Mouse (Mus musculus): Measurements from ENCODE around the gene Pabpn1. TPM values are rescaled to one million over a fixed set of nuclear protein-coding genes. Genes with fewer than 3 reads are reported as not detected.
A peak's percentile ranks its signal among the peaks of the same experiment; 100 is the strongest.

Pabpn1 gene
- polyA plus RNA-seq, 1 experiment from 2014 or later = 139 TPM

DNA sequence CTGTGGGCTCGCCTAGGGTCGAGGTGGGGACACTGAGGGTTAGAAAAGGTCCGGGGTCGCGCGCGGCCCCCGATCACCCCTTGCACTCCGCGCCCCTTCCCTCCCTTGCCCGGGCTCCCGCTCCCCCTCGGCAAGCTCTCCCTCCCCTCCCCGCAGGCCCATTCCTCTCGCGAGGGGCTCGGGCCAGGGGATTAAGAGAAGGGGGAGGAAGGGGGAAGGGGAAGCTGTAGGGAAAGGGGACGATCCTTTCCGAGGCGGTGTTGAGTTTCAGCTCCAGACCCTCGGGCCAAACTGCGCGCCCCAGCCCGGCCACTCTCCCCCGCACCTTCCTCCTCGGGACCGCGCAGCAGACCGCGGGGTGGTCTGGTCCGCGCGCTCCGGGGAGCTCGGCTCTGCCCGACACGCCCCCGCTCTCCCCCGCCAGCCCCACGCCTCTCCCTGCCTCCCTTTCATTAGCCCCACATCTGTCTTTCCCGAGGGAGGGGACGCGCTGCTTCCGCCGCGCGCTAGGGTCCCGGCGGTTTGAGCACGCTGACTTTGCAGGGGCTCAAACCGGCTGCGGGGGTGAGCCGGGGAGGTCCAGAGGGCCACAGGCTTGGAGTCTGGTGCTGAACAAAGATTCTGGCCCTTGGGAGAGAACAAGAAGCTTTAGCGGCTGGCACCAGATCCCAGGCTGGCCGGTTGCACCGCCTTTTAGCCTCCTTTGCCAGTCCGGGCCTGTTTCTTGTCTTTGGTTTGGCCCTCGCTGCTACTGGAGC lies 34.3 kb downstream of the Pabpn1 start:
- H3K36me3 ChIP-seq = peaks cover 12% of the 10 kb centered on the region
- 0% methylated on average over 55 of the region's 58 CpGs for WGBS
- H3K4me3 ChIP-seq = peak overlapping the region; percentile 67
- peak overlapping the region; percentile 88 for H3K4me2 ChIP-seq (replicated peaks)
- H3K9ac ChIP-seq = peak overlapping the region; percentile 97
- peak; percentile 85 for ATAC-seq (ENCODE audit: low FRiP score, low read depth)
- H3K9me3 ChIP-seq = peaks cover 13% of the 10 kb centered on the region
- peak overlapping the region; percentile 100 for H3K27ac ChIP-seq
- H3K4me1 ChIP-seq = peaks cover 48% of the 10 kb centered on the region
- no peaks in the 10 kb centered on the region for H3K27me3 ChIP-seq

DNA sequence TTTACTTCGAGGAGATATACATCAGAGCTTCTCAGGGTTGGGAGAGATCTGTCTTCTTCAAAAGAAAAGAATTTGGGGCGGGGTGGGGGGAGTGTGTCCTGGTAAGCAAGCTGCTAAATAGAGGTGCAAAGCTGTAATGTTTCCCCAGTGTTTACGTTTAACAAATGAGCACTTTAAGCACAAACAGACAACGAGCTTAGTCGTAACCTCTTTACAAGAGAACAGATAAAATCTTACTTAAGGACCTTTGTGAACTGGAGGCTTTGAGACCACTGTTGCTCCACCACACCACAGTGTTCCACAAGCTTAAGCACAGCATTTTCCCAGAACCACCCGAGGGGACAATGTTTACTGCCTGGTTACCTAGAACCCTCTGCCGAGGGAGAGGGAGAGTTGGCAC lies 35.0 kb downstream of the Pabpn1 start:
- Histone ChIP-seq H3K4me2 (replicated peaks) (peak overlapping the region; percentile 88), H3K9me3 (0 out of 2 replicates have a peak, but pooled peaks cover 6% of the 10 kb centered on the region), H3K9ac (peak overlapping the region; percentile 97), H3K27ac (peak overlapping the region; percentile 100), H3K4me1 (peaks cover 48% of the 10 kb centered on the region), H3K4me3 (peak overlapping the region; percentile 67), H3K36me3 (peaks cover 4% of the 10 kb centered on the region), H3K27me3 (no peaks in the 10 kb centered on the region)
- WGBS = 8% methylated on average over 7 of the region's 7 CpGs
- no peak for ATAC-seq (ENCODE audit: low FRiP score, low read depth)

DNA sequence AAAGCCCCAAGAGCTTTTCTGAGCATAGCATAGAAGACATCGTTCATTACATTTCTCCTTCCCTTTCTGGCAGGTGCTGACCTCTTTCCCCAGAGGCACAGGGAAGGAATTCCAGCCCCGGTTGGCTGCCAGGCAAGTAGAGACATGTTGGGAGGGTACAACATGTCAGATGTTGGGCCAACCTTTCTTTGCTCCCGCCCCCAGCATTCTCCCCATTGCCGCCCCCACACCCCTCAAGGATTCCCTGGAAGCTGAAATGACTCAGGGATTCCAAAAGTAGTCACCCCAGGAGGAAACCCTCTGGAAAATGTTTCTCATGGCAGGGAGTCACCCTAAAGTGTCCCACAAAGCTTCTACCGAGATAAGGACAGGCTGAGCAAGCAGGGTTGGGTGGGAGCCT lies 37.5 kb downstream of the Pabpn1 start:
- 68% methylated on average over 5 of the region's 5 CpGs for WGBS
- Histone ChIP-seq H3K4me3 (no peak overlapping the region), H3K4me2 (replicated peaks) (no peak overlapping the region), H3K9me3 (no peaks in the 10 kb centered on the region), H3K27me3 (no peaks in the 10 kb centered on the region), H3K36me3 (no peaks in the 10 kb centered on the region), H3K9ac (no peak overlapping the region), H3K4me1 (peaks cover 44% of the 10 kb centered on the region), H3K27ac (no peak overlapping the region)
- ATAC-seq (ENCODE audit: low FRiP score, low read depth) = no peak

DNA sequence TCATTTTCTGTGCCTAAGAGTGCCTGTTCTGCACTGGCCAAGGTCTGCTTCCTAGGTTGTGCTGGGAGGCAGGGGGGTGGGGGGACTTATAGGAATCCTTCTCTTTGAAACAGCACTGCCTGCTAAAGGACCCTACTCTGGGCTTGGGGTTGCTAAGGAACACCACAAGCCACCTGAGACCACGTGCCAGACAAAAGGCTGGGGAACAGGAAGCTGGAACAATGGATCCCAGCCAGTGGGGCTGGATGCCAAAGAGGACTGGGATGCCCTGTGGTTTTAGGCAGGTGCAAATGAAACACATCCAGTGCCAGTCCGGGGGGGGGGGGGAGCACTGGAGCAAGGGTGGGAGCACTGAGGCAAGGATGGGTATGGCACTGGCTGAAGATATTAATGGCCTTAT lies 38.1 kb downstream of the Pabpn1 start:
- Histone ChIP-seq H3K4me2 (replicated peaks) (no peak overlapping the region), H3K9ac (no peak overlapping the region), H3K4me3 (no peak overlapping the region), H3K27ac (no peak overlapping the region), H3K36me3 (no peaks in the 10 kb centered on the region), H3K4me1 (peaks cover 38% of the 10 kb centered on the region), H3K27me3 (no peaks in the 10 kb centered on the region), H3K9me3 (no peaks in the 10 kb centered on the region)
- 39% methylated on average over 2 of the region's 2 CpGs for WGBS
- ATAC-seq (ENCODE audit: low FRiP score, low read depth) = no peak

DNA sequence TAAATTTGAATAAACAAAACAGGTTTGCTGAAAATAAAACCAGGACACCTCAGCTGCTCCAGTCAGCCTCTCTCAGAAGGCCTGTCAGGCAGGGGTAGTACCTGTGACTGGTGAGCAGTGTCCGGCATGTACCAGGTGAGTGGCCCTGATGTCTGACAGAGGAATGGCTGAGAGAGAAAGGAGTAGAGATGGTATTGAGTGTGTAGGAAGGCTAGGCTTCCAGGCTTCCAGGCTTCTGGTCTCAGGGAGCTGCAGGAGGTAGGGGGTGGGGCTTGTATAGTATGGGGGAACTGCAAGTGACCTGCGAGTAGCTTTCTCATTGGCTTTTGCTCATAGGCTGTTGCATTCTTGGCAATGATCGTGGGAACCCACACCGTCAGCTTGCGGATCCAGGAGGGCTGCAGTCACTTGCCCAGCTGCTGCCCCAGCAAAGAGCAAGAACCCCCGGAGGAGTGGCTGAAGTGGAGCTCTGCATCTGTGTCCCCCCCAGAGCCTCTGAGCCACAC lies 40.4 kb downstream of the Pabpn1 start, which contains the start of gene Il25:
TSS of gene Il25 (plus strand) at position 51 of the 506 bp plus-strand sequence.
- no peaks in the 10 kb centered on the region for H3K9me3 ChIP-seq
- 0 out of 2 replicates have a peak within 1 kb of the TSS, but pooled peaks have one; percentile 21 for H3K9ac ChIP-seq
- no peaks in the 10 kb centered on the region for H3K36me3 ChIP-seq
- H3K27me3 ChIP-seq = no peaks in the 10 kb centered on the region
- WGBS = 18% methylated on average over 6 of the region's 6 CpGs
- H3K4me1 ChIP-seq = peaks cover 42% of the 10 kb centered on the region
- peak; percentile 51 for ATAC-seq (ENCODE audit: low FRiP score, low read depth)
- no peak within 1 kb of the TSS for H3K27ac ChIP-seq
- H3K4me3 ChIP-seq = no peak within 1 kb of the TSS
- peak within 1 kb of the TSS; percentile 41 for H3K4me2 ChIP-seq (replicated peaks)

DNA sequence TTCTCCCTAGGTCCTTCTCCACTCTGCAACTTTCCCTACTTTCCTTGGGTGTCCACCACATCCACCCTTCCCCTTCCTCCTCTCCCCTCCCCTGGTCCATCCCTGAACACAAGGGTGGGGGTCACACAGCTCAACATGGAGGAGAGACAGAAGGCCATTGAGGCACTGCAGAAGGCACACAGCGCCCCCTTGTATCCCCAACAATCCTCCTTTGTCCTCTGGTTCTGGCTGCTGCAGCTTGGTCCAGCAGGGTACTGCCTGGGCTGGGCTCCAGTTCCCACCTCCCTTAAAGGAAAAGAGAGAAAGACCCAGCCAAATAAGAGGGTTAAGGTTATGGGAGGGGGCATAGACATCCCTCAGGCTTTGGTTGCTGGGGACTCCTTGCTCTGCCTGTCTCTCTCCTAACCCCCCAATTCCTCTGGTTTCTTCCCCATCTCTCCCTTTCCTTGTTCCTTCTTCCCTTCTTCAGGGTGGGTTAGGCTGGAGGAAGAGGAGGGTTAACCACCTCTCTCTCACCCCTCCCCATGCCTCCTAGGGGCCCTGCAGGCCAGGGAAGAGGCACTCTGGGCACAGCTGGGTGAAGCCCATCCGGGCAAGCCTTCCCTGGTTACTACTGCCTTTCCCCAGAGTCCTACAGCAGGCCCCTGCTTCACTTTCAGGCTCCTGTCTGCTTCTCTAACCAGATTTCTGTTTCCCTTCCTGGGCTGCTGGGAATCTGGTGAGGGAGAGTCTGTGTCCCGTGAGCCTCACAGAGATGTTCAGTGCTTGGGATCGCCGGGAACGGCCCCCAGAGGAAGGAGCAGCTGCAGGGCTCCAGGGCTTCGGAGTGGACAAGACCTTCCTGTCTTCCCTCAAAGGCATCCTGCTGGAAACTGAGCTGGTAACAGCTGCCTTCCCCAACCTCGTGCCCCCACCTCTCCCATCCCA lies 43.9 kb downstream of the Pabpn1 start, which contains the start of gene Cmtm5:
TSS of gene Cmtm5 (plus strand) at position 358 of the 927 bp plus-strand sequence.
- peaks cover 35% of the 10 kb centered on the region for H3K4me1 ChIP-seq
- H3K27me3 ChIP-seq = no peaks in the 10 kb centered on the region
- H3K36me3 ChIP-seq = no peaks in the 10 kb centered on the region
- peak; percentile 57 for ATAC-seq (ENCODE audit: low FRiP score, low read depth)
- H3K9me3 ChIP-seq = no peaks in the 10 kb centered on the region
- 29% methylated on average over 8 of the region's 8 CpGs for WGBS
- H3K27ac ChIP-seq = peak within 1 kb of the TSS; percentile 92
- peak within 1 kb of the TSS; percentile 48 for H3K4me2 ChIP-seq (replicated peaks)
- peak within 1 kb of the TSS; percentile 23 for H3K4me3 ChIP-seq
- peak within 1 kb of the TSS; percentile 53 for H3K9ac ChIP-seq

DNA sequence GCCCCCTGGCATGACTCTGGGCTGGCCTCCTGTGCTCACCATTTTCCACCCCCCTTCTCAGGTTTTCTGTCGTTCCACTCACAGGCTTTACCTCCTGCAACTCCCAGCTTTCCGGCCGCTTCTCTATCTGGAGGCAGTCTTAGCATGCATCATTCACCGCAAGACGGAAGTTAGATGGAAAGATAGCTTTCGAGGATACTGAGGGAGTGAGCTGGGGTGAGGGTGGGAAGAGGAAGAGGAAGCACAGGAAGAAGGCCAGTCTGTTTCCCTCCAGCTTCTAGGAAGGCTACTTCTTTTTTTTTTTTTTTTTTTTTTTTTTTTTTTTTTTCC lies 44.5 kb downstream of the Pabpn1 start:
- WGBS = 41% methylated on average over 6 of the region's 6 CpGs

DNA sequence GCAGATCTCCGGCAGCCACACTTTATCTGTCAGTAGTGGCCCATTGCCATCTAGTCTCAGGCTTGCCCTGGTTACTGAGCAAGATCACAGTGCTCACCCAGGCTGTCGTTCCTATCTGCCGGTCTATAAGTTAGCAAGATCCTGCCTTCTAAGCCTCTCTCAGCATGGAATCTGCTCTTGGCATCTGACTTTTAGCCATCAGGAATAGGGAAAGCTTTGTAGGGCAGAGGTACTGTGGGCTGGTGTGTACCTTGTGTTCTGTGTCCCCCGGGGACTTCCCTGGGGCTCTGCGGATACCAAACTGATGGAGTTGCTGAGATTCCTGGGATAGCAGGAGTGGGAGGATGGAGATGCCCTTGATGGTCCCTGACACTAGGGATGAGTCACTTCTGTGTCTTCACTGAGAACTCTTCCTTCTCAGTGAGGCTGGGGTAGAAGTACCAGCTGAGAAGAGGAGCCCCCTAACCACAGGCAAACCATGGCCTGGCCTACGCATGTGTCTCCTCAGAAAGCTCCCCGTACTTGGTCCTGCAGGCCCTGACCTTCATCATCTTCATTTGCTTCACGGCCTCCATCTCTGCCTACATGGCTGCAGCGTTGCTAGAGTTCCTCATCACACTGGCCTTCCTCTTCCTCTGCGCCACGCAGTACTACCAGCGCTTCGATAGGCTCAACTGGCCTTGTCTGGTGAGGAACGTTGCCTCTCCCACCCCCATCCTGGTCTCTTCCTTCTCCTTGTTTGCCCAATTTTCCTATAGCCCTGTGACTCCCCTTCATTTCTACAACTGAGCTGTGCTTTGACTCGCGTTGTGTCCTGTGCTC lies 45.3 kb downstream of the Pabpn1 start:
- no peaks in the 10 kb centered on the region; the same call in 1 of the 2 replicates for H3K27me3 ChIP-seq
- H3K4me3 ChIP-seq = no peak overlapping the region
- H3K9ac ChIP-seq = no peak overlapping the region
- WGBS = 85% methylated on average over 16 of the region's 16 CpGs
- H3K4me1 ChIP-seq = peaks cover 34% of the 10 kb centered on the region
- peak overlapping the region; percentile 41 for H3K4me2 ChIP-seq (replicated peaks)
- no peaks in the 10 kb centered on the region for H3K36me3 ChIP-seq
- no peak overlapping the region; the same call in 1 of the 2 replicates for H3K27ac ChIP-seq
- H3K9me3 ChIP-seq = no peaks in the 10 kb centered on the region
- ATAC-seq (ENCODE audit: low FRiP score, low read depth) = no peak

More for the DNA sequence above, 44.5 kb downstream of the Pabpn1 start:
- H3K4me3 ChIP-seq = peak overlapping the region; percentile 23
- H3K9ac ChIP-seq = peak overlapping the region; percentile 53
- no peaks in the 10 kb centered on the region for H3K27me3 ChIP-seq
- no peaks in the 10 kb centered on the region for H3K9me3 ChIP-seq
- H3K36me3 ChIP-seq = no peaks in the 10 kb centered on the region
- peak overlapping the region; percentile 48 for H3K4me2 ChIP-seq (replicated peaks)
- H3K4me1 ChIP-seq = peaks cover 35% of the 10 kb centered on the region
- peak overlapping the region; percentile 92 for H3K27ac ChIP-seq
- no peak for ATAC-seq (ENCODE audit: low FRiP score, low read depth)

DNA sequence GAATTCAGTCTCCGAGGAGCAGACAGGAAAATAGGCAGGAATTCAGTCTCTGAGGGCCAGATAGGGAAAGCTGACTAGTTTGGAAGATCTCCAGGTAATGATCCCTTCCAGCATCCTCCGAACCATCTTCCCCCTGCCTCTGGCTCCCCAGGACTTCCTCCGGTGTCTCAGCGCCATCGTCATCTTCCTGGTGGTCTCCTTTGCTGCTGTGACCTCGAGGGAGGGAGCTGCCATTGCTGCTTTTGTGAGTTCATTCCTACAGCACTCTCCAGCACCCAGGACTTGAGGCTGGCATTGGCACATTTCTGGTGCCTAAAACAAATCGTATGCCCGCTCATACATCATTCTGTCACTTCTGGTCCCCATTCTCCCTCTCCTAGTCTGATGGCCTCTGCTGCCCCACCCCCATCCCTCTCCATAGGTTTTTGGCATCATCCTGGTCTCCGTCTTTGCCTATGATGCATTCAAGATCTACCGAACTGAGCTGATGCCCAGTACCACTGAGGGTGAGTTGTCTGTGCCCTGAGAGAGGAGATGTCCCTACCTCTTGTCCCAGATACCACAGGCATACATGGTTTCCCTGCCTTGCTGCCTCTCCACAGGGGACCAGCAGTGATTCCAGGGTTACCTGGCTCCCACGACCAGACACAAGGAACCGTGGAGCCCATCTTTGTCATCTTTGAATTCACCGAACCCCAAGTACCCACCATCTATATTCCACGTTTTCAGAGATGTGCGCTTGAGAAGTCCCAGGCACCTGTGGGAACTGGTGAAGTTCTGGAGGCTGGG lies 46.3 kb downstream of the Pabpn1 start:
- Histone ChIP-seq H3K27ac (no peak overlapping the region), H3K4me2 (replicated peaks) (no peak overlapping the region), H3K4me1 (peaks cover 26% of the 10 kb centered on the region), H3K4me3 (no peak overlapping the region), H3K9me3 (no peaks in the 10 kb centered on the region), H3K27me3 (no peaks in the 10 kb centered on the region; the same call in 1 of the 2 replicates), H3K9ac (no peak overlapping the region), H3K36me3 (no peaks in the 10 kb centered on the region)
- no peak for ATAC-seq (ENCODE audit: low FRiP score, low read depth)
- WGBS = 79% methylated on average over 15 of the region's 15 CpGs

DNA sequence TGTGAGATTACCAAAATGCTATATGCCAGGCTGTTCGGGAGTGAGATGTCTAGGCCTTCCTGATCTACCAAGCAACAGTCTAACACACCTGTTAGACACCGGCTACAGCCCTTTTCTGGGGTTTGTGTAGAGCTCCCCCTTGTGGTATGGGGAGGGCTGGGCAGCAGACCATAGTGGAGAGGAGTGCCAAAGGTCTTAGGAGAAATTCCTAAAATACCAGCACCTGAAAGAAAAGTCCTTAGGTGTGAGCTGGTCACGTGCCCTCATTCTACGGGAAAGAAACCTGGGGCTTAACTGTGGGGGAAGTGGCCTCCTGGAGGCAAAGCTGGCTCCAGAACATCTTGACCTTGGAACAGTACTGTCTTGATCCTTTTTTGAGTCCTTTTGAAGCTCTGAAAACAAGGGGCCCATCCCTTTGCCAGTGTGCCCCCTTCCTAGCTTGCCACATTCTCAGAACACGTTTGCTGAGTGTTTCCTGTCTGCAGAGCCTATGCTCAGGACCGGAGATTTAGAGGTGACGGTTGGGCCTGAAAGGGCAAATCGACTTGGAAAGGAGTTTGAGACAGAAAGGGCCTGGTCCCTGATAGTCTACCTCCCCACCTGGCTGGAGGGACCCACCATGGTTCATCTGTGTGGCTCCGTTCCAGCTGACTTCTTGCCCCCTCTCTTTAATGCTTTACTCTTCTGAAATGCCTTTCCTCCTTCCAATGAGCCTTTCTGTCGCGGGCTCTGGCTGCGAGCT lies 47.3 kb downstream of the Pabpn1 start:
- no peaks in the 10 kb centered on the region for H3K36me3 ChIP-seq
- H3K9ac ChIP-seq = no peak overlapping the region
- H3K9me3 ChIP-seq = no peaks in the 10 kb centered on the region
- no peak overlapping the region for H3K4me3 ChIP-seq
- H3K4me1 ChIP-seq = peaks cover 26% of the 10 kb centered on the region
- 49% methylated on average over 12 of the region's 12 CpGs for WGBS
- no peaks in the 10 kb centered on the region; the same call in 1 of the 2 replicates for H3K27me3 ChIP-seq
- no peak overlapping the region for H3K27ac ChIP-seq
- H3K4me2 ChIP-seq (replicated peaks) = no peak overlapping the region
- ATAC-seq (ENCODE audit: low FRiP score, low read depth) = no peak
